Mouse (Mus musculus) heart, postnatal 10 days (tissue): Measurements from ENCODE around the gene Il17rc. TPM values are rescaled to one million over a fixed set of nuclear protein-coding genes. Genes with fewer than 3 reads are reported as not detected.

Source experiments
- DNase-seq, 2 experiments: peaks; one replicate each; pipeline ENCODE4 v3.0.0; 2021
- intact Hi-C: fragments of 180-260 bp; cut with DNase I; formaldehyde crosslinking; loops from one replicate; pipeline ENCODE4 v1.15.1; 2025
- total RNA-seq, 2 experiments: library from RNA; stranded (reverse); gene quantifications; 2 replicates each; pipeline ENCODE4 v1.2.3; 2021

Gene Il17rc
- total RNA-seq, 2 experiments from 2014 or later = 8.9 to 11.3 TPM

DNA sequence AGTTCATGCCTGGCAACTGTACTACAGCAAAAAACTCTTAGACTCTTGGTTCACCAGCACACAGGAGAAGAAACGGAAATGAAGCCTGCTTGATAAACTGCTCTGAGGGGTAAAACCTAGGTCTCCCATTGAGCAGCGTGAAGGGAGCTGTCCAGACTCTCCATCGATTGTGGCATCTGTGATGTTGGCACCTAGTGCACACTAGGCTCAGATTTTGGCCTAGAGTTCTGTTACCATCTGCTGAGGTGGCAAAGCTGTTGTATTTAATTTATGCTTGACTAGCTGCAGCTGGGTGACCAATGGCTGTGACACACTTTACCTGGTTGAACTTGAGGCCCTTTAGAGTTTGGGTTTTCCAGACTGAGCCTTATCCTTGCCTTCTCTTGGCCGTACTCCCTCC is 23.6 kb upstream of the Il17rc start:
- no peak for DNase-seq
- intact Hi-C loops = no loop called here

DNA sequence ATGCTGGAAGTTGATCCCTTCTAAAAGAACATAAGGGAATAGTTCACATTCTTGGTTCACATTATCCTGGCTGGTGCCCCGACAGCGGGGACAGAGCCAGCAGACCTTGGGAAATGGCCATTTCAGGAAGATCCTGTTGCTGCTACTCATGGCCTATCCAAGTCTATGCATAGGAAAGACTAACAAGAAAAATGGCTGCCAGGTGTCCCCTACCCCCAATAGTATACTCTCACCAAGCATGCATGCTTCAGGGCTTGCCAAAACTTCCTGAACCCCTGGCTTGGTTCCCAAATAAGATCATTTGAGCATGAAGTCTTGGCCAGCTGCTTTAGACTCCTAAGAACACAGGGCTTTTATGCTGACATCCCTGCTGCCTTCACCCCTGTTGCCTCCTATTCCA is 19.4 kb upstream of the Il17rc start:
- peak in 1 of 2 experiments; percentile 28 for DNase-seq
- intact Hi-C loops = no loop called here

DNA sequence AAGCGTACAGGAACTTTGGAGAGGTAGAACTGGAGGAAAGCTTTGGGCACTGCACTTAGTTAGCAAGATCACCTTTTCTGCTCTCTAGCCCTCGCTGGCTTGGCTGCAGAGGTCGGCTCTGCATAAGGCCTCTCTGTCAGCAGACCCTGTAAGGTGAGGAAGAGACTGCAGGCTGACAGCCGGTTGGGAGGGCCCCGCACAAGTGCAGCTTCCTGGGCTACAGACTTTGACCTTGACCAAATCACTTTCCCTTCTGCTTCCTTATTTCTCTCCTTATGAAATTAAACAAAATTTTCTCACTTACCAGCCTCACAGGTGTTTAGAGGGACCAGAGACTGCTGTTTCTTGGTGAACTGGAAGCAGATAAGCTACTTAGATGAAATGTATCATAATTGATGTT is 16.2 kb upstream of the Il17rc start:
- DNase-seq = no peak
- intact Hi-C loops = no loop called here

DNA sequence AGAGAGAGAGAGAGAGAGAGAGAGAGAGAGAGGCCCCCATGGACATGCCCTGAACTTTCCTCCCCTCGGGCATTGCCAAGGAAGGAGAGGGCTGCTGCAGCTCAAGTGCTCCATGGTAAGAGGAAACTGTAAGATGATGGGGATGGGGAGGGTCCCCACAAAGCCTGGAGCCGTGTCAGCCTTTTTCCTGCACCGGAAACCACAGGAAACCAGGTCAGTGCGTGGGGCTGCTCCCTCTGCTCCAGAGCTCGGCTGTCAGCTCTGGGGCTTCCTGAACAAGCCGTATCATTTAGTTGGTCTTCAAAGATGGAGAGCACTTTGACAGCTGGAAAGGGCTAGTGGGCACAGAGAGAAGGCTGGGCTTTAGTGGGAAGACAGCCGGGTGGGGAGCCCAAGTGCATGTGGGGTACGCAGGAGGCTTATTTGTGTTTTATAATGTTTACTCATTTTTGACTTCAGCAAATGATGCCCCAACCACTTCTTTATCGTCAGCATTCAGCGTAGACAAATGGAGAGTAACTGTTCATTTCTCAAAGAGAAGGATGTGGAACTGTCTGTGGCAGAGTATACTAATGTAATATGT is 13.2 kb upstream of the Il17rc start, which contains the start of gene Il17re:
Gene Il17re (plus strand): TSS at position 533 of the 583 bp plus-strand sequence.
- no peak for DNase-seq
- intact Hi-C loops = no loop called here

DNA sequence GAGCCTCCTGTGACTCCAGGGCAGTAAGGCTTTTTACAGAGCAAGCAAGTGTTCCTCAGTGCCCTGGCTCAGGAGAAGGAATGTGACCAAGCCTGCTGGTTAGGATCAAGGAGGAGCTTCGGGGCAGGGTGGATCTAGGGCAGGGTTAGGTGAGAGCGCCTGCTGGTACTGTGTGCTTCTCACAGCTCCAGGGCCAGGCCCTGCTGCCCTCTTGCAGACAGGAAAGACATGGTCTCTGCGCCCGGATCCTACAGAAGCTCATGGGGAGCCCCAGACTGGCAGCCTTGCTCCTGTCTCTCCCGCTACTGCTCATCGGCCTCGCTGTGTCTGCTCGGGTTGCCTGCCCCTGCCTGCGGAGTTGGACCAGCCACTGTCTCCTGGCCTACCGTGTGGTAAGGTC is 12.6 kb upstream of the Il17rc start:
- intact Hi-C loops = no loop called here
- no peak for DNase-seq

DNA sequence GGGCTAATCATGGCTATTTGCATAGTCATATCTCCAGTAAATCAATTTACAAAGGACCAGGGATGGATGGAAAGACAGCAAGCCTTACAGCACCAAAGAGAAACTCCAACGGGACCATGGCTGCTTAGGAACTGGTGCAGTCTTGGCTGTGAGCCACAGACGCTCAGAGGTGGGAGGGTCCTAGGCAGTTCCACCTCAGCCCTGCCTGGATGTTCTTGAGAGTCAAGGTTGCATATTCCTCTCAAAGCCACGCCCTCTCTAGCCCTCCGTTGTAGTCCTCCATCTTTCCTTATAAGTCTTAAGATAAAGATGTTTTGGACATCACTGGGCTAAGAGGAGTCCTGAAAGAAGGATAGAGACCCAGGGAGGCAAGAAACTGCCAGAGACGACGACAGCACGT is 7.2 kb upstream of the Il17rc start:
- intact Hi-C loops = no loop called here
- DNase-seq = no peak

DNA sequence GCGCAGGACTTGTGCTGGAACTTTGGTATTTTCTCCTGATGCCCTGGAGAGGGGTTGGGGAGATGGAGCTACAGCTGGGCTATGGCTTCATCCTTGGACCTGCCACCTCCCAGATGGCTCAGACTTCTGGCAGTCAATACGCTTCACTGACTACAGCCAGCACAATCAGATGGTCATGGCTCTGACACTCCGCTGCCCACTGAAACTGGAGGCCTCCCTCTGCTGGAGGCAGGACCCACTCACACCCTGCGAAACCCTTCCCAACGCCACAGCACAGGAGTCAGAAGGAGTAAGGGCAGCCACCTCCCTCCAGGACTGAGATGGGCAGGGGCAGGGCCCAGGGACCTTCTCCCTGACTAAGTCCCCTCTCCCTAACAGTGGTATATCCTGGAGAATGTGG is 5.6 kb upstream of the Il17rc start:
- intact Hi-C loops = loop anchor here (5.0 kb wide), 1 partner anchor 123 kb away; the partner anchor contains the start of gene Camk1
- DNase-seq = no peak

DNA sequence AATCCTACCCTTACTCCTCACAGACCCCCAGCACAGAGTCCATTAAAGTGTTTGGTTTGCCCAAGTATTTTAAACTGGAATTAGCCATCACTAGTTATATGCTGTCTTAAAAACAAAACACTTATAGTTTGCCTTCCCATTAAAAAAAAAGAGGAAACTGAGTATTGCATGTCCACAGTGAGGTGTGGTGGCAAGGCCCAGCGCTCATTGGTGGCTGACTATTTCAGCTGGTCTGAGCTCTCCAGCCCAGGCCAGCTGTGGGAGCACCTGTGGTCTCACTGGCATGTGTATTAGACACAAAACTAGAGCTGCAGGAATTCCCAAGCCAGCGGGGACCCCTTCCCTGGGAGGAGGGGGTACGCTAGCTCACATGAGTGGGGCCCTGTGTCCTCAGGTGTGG is 2.7 kb upstream of the Il17rc start:
- intact Hi-C loops = loop anchor here (5.0 kb wide), 1 partner anchor 126 kb away; the partner anchor contains the start of gene Camk1
- no peak for DNase-seq

DNA sequence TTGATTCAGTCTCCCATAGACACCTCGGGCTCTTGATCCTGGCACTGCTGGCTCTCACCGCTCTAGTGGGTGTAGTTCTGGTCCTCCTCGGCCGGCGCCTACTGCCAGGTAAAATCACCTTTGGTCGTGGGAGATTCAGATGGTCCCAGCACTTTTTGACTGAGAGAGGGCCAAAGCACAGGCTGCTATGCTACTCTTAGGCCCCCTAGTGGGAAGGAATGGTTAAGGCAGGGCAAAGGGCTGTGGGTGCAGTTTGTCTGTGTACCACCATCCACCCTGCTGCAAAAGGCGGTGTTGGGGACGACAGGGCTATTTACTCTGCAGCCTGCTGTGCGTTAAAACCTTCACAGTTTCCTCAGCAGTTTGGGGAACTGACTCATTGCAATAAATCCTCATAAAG is 2.2 kb upstream of the Il17rc start:
- DNase-seq = peak; percentile 78 to 83
- intact Hi-C loops = loop anchor here (1.0 to 5.0 kb wide), 2 partner anchors 28 to 127 kb away; partner anchors contain the start of gene Camk1

DNA sequence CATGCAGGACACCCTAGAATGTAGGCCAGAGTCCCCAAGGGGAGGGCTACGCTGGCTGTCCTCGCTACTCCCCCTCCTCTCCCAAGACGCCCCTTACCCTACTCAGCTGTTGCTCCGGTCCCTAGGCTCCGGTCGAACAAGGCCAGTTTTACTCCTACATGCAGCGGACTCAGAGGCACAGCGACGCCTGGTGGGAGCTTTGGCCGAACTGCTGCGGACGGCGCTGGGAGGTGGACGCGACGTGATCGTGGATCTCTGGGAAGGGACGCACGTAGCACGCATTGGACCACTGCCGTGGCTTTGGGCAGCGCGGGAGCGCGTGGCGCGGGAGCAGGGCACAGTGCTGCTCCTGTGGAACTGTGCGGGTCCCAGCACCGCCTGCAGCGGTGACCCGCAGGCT is 1.8 kb upstream of the Il17rc start:
- intact Hi-C loops = loop anchor here (1.0 to 5.0 kb wide), 2 partner anchors 28 to 127 kb away; partner anchors contain the start of gene Camk1
- peak; percentile 80 to 89 for DNase-seq

DNA sequence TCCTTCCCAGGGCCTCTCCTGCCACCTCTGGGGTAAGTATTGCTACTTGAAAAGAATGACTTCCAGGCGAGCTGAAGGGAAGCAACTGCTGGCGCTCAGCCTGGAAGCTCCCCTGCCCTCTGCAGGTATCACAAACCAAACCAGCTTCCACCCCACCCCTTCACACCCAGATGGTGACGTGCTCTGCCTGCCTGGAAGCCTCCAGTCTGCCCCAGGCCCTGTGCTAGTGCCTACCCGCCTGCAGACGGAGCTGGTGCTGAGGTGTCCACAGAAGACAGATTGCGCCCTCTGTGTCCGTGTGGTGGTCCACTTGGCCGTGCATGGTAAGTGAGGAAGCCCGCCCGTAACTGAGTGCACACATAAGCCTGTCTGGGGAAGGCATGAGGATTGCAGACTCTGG is 834 bp downstream of the Il17rc start:
- DNase-seq = no peak
- intact Hi-C loops = no loop called here

DNA sequence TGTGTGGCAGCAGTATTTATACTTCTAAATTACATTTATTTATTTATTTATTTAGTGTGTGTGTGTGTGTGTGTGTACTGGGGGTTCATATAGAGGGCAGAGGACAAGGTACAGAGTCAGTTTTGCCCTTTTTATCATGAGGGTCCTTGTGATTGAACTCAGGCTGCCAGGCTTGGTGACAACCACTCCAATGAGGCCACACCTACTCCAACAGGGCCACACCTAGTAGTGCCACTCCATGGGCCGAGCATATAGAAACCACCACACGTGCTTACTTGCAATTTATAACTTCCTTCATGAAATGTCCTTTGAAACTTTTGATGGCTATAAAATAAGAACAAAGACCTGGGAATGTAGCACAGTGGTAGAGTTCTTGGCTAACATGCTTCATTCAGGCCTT is 2.0 kb downstream of the Il17rc start:
- DNase-seq = no peak
- intact Hi-C loops = no loop called here

DNA sequence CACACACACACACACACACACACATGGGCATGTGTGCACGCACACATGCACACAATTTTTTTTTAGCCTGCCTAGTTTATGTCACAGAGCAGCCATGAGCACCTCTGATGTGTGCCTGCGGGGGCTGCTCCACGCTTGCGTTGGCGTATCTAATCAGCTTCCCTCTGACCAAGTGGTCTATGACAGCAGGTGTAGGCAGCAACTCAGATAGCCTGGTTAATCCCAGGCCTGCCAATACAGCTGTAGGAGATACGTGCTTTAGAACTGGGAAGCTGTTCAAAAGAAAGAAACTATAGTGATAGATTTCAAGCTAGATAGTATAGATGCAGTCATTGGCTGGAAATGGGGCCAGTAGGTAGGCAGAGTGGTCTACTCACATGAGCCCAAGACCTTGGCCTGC is 2.5 kb downstream of the Il17rc start:
- DNase-seq = no peak
- intact Hi-C loops = no loop called here

DNA sequence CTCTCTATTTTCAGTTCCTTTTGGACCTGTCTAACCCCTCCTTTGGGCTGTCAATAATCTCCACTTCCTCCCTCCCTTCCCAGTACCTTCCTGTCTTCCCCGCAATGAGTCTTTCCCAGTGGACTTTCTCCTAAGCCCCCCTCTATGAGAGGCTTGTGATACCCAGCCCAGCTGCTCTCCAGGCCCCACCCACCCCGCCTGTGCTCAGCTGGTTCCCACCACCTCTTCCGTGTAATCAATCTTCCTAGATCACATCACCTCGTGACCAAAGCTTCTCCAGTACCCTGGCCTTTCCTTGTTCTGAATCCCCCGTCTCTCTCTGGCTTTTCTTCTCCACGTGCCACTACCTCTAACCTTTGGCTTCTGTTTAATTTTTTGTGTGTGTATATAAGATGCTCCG is 6.1 kb downstream of the Il17rc start:
- no peak for DNase-seq
- intact Hi-C loops = no loop called here

DNA sequence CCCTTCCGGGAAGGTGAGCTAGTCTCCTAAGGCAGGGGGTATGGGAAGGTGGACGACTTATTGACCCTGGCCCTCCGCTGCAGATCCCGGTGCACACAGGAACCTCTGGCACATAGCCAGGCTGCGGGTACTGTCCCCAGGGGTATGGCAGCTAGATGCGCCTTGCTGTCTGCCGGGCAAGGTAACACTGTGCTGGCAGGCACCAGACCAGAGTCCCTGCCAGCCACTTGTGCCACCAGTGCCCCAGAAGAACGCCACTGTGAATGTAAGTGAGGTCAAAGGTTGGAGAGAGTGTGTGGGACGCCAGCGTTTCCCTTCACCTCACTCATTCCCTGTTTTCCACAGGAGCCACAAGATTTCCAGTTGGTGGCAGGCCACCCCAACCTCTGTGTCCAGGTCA is 7.7 kb downstream of the Il17rc start:
- intact Hi-C loops = no loop called here
- DNase-seq = no peak

DNA sequence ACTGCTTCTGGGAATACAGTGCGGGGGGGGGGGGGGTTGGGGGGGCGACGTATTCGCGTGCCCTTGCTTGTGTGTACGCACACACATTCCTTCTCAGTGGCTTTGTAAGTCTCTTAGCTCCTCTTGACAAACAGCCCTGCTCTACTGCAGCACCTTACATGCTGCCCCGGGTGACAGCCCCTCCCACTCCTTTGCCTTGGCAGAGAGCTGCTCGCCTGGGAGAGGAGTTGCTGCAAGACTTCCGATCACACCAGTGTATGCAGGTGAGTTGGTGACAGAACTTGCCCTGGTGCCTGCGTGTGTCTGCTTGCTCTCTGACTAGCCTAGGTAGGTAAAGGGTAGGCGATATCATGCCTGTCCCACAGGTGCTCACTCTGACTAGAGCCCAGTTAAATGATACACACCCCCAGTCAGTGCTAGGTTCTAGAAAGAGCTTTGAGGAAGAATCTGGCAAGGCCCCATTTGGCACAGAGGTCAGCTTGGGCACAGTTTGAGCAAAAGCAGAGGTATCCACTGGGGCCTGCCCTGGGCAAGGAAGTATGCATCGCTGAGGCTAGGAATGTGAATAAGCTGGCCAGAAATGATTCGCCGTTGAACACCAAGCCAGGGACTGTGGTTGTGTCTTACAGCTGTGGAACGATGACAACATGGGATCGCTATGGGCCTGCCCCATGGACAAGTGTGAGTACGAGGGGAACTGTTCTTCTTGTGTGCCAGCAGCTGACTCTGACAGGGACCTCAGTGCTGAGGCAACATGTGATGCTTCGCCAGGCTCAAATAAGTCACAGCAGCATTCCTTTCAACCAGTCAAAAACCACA is 9.5 kb downstream of the Il17rc start:
- peak; percentile 58 to 69 for DNase-seq
- intact Hi-C loops = no loop called here

DNA sequence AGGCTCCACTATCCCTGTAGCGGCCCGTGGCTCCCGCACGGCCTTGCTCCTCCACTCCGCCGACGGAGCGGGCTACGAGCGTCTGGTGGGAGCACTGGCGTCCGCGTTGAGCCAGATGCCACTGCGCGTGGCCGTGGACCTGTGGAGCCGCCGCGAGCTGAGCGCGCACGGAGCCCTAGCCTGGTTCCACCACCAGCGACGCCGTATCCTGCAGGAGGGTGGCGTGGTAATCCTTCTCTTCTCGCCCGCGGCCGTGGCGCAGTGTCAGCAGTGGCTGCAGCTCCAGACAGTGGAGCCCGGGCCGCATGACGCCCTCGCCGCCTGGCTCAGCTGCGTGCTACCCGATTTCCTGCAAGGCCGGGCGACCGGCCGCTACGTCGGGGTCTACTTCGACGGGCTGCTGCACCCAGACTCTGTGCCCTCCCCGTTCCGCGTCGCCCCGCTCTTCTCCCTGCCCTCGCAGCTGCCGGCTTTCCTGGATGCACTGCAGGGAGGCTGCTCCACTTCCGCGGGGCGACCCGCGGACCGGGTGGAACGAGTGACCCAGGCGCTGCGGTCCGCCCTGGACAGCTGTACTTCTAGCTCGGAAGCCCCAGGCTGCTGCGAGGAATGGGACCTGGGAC is 11.4 kb downstream of the Il17rc start:
- intact Hi-C loops = loop anchor here (1.0 kb wide), 1 partner anchor 49 kb away; the partner anchor contains the start of genes Emc3 and Fancd2

DNA sequence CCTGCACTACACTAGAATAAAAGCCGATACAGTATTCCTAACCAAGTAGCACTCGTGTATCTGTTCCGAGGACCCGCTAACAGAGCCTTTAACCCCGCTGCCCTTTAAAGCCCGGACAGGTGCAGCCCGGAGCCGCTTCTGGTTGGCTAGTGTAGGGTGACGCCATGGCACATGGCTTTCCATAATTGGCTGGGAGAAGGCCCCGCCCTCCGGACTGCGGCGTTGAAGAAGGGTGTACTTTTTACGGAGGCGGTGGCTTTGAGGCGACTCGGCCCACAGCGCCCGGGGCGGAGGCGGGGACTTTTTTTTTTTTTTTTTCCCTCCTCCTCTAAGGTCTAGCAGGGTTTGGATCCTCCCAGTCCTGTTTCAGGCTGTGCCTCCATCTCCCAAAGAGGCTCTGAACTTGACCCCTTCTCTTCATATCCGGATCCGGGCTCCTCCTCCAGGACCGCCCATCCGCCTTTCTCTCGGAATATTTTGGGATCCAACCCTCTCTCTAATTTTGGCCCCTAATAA is 11.9 kb downstream of the Il17rc start, which contains the start of gene Creld1:
Gene Creld1 (plus strand): TSS at position 198 of the 516 bp plus-strand sequence.
- intact Hi-C loops = loop anchor here (1.0 kb wide), 1 partner anchor 48 kb away; the partner anchor contains the start of genes Emc3 and Fancd2
- DNase-seq = peak; percentile 95 to 97

More for the DNA sequence above, 11.4 kb downstream of the Il17rc start:
- peak; percentile 43 to 51 for DNase-seq

DNA sequence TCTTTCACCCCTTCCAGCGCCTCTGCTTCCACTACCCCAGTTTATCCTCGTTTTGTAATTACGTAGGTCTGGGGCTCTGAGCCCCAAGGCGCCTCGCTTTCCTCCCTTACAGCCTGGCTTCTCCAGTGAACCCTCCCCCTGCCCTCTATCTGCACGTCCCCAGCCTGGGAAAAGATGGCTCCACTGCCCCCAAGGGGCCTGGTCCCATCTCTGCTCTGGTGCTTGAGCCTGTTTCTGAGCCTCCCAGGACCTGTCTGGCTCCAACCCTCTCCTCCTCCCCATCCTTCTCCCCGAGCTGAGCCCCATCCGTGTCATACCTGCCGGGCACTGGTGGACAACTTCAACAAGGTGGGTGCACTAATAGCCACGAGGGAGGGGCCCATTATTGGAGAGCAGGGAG is 12.5 kb downstream of the Il17rc start:
- peak; percentile 29 to 41 for DNase-seq
- intact Hi-C loops = loop anchor here (1.0 kb wide), 1 partner anchor 48 kb away; the partner anchor contains the start of genes Emc3 and Fancd2

DNA sequence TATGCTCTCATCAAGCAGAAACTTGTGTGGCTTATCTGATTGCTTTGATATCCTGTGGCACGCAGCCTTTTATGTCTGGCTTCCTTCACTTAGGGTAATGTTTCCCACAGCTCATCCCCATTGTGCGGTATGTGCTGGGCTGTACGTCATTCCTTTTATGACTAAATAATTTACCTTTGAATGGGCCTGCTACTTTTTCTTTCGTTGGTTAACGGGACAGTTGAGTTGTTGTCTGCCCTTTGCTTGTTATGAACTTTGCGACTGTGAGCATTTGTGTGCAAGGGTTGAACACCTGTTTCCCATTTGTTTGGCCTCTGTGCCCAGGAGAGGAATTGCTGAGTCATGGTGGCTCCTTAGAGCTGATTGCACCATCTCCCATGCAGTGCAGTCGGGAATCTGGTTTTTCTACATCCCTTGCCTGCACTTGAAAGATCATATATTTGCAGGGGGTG is 15.9 kb downstream of the Il17rc start:
- intact Hi-C loops = no loop called here
- DNase-seq = no peak

DNA sequence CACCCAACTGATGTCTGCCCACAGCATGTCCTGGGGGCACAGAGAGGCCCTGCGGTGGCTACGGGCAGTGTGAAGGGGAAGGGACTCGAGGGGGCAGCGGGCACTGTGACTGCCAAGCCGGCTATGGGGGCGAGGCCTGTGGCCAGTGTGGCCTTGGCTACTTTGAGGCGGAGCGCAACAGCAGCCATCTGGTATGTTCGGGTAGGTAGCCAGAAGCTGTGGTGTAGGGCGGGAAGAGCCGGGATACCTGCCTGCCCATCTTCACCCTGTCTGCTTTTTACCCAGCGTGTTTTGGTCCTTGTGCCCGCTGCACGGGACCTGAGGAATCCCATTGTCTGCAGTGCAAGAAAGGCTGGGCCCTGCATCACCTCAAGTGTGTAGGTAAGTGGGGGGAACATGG is 18.2 kb downstream of the Il17rc start:
- no peak for DNase-seq
- intact Hi-C loops = no loop called here
